Mouse (Mus musculus): ENCODE results near the gene Mef2b.

DNA sequence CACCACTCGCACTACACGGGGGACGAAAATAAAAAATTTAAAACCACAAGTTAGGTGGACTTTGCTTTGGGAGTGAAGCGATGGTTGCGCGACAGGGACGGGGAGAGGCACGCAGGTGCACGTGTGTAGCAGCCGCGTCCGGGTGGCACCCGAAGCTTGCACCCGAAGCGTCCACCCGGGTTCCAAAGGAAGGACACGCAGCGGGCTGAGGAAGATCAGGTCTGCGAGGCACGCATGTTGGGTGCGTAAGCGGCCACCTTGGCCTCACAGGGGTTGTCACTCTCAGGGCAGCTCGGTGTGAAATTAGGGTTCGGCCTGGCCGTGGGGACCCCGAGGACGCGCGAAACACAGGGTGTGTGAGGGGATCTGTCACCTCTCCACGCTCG lies 72.2 kb downstream of the Mef2b start:
- TF ChIP-seq CTCF (IDR thresholded peaks at IDR 0.05; ENCODE audit: low read depth) (no peak), EP300 (IDR thresholded peaks at IDR 0.05; ENCODE audit: low read depth) (no peak)

Measured in liver, embryonic 14.5 days (tissue).